Mouse (Mus musculus): Measurements from ENCODE around the gene B3gnt2. TPM values are rescaled to one million over a fixed set of nuclear protein-coding genes. Genes with fewer than 3 reads are reported as not detected.
"Not testable (repeated sequence)": the region's sequence is repeated elsewhere in the genome, so short reads cannot be mapped to it uniquely, and the experiment has no call there.

Gene B3gnt2
- polyA plus RNA-seq, 3 experiments from 2014 or later: 5.8 to 12.1 (median 7.6) TPM

DNA sequence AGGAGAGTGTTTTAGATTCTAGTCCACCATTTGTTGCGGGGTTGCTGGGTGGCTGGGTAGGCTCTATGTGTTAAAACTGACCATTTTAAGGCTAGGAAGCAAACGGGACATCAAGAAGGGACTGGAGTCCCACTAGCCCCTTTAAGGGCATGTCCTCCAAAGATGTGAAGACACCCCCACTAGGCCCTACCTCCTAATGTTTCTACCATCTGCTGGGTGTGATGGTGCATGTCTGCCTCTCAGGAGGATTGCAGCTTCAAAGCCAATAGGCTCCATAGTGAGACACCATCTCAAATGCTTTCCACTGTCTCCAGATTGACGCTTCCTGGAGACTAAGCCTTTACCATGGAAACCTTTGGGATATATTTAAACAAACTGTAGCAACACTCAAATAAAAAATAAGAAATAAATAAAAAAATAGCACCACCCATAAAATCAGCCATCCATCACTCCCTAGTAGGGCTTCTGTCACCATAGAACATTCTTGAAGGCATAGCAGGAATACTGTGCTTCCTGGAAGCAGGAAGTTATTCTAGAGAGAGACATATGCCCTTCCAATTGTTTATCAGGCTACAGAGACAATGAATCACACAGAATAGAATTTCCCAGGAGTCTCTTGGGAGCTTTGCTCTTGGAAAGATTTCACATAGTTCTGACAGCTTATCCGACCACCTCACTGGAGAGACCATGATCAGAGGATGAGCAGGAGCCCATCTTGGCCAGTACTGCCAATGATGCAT is 97.0 kb downstream of the B3gnt2 start:
- no peak for ATAC-seq

GRCm38 (mm10) chr11:22763055-22763454 is 97.7 kb downstream of the B3gnt2 start:
- no peak for ATAC-seq

DNA sequence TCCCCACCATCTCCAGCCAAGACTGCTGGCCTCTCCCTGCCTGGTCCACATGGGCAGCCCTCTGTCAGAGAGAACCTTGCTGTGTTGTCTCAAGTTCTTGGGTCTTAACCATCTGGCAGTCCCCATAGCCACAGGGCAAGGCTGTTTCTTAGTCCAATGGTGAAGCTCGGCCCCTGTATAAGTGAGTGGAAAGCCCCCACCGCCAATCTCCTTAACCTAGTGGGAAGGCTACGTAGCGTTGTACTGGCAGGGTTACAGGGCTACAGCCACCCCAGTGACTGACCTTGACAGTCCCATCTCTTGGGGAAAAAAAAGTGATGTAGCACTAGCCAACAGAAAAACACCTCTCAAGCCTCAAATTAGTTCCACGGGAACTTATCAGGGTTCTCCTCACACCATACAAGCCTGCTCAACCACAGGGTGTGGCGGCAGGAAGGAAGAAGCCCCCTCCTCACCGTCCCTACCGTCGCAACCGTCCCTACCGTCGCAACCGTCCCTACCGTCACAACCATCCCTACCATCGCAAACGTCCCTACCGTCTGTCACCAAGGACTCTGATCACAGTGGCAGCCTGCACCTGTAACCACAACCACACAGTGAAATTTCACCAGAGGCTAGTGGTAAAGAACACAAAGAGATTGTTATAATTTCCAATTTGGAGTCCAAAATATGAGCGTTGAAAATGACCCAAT is 98.4 kb downstream of the B3gnt2 start:
- no peak for ATAC-seq

GRCm38 (mm10) chr11:22759783-22760182 is 101.0 kb downstream of the B3gnt2 start:
- ATAC-seq: no peak

GRCm38 (mm10) chr11:22756168-22756980 is 104.4 kb downstream of the B3gnt2 start:
- ATAC-seq: peak; percentile 52

DNA sequence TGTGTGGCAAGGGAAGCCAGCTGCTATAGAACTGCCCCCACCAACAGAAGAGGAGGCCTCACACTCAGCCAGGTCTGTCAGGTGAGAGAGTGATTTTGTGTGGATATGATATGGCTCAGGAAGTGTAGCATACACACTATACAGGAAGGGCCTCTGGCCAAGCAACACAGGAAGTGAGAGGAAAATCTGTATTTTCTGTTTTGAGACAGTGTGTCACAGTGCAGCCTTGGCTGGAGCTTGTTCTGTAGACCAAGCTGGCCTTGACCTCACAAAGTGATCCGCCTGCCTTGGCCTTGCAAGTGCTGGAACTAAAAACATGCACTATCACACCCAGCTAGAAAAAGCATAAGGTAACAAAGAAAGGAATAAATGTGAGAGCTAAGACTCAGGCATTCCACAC is 105.6 kb downstream of the B3gnt2 start:
- peak; percentile 46 for ATAC-seq

- no peak for ATAC-seq
Observed at GRCm38 (mm10) chr11:22752596-22752995, 108.2 kb downstream of the B3gnt2 start.

DNA sequence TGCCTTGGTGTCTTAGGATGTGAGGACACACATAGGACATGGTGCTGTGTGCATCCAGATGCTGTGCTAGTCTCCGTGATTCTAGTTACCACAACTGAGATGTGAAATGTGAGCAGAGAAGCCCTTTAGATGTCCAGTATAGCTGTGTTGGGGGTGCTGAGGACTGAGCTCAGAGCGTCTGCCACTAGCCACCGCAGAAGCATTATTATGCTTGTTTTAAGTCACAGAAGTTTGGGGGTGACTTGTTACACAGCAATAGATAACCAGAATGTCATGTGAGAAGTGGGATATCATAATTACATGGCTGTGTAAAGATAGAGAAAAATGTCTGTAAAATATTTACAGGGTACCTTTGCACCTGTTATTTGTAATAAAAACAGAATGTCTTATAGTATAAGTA is 109.2 kb downstream of the B3gnt2 start:
- no peak for ATAC-seq

- no peak for ATAC-seq
Observed at GRCm38 (mm10) chr11:22747406-22747805, 113.4 kb downstream of the B3gnt2 start.

- no peak for ATAC-seq
Observed at GRCm38 (mm10) chr11:22745356-22745755, 115.4 kb downstream of the B3gnt2 start.

- no peak for ATAC-seq
Observed at GRCm38 (mm10) chr11:22743561-22744269, 117.0 kb downstream of the B3gnt2 start.

- ATAC-seq: no peak
Observed at GRCm38 (mm10) chr11:22741998-22742626, 118.6 kb downstream of the B3gnt2 start.

DNA sequence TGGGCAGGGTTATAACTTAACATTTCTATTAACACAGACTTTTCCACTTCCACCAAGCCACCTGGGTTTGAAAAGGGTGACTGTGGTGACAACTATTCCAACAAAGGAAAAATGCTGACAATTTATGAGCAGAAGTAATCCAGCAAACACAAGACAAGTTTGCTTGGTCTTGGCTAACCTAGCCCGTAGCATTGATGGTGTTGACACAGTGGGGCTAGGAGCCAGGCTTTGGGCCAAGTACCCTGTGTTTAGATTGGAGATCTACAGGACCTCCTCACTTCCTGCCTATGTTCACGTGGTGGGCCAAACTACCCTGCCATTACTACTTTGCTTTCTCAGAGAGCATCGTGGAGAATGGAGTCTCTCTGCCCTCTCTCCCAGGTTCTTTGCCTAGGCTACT is 119.3 kb downstream of the B3gnt2 start:
- ATAC-seq: no peak

DNA sequence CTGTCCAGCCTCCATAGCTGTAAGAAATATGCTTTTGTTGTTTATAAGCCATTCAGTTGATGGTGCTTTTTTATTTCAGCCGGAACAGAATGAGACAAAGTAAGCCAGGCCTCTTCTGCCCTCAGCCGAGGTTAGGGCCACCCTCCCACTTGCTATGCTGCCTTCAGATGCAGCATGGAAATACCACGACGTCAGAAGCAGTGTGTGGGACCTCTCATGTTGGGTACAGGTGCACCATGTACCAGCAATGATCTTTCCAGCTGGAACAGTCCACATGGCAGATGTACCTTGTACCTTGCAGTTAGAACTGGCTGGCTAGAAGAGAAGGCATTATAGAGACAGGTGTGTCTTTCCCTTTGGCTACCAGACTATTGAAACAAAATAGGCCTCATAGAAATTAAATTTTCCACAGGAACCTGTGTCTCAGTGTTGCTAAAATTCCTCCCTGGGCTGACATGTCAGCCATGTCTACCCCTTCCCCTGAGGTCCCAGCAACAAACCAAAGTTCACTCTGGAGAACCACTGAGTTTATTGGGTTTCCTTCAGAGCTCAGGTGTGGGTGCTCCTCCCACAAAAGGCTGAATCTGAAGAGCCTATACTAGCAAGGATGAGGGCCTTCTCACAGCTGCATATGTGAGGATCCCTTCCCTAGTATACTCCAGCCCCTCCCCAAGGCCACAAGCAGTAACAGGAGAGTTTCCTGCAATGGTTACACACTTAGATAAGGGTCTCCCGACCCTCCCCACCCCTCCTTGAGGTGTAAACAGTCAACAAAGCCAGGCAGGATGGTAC is 121.1 kb downstream of the B3gnt2 start:
- ATAC-seq: peak; percentile 69

DNA sequence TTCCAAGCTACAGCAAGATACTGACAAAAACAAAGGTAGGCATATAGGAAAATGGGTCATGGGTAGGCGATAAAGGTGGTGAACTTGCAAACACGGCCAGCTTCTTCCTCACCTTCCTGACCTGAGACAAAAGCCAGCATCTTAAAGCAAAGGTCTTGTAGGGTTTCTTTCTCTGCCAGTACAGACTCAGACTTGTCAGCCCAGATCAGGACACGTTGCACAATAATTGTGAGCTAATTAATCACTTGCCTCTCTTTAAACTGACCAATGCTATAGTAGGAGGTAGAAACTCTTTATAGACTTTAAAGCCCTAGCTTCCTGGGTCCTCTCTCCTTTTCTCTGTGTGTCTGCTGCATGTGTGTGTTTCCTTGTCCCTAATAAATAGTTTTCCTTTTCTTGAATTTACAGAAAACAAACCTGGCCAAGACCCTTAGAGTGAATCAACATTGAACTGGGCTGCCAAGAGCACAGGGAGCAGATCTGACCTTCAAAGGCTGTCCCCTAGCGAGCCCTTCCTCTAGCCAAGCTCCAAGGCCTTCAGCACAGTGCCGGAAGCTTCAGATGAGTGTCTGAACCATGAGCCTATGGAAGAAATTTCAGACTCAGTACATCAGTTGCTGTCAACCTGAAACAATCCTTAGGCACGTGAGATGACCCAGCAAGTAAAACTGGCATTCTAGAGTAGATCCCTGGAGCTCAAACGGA is 124.1 kb downstream of the B3gnt2 start:
- ATAC-seq: no peak

GRCm38 (mm10) chr11:22735128-22735527 is 125.6 kb downstream of the B3gnt2 start:
- ATAC-seq: not testable (repeated sequence)

DNA sequence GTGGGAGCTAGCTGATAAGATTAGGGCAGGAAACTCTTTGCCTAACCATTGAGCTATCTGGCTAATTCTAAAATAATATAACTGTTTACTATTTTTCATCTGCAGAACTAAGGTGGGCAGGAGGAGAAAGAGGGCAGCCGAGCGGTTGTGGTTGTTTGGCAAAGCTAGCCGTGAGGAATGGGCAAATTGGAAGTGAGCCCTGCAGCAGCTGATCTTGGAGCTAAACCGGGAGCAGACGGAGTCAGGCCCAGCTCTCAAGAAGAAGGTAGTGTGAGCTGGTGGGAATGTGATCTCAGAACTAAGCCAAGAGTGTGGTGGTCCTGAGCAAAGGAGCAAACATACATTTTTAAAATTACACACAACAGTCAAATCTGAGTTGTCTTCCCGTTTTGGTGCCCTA is 126.8 kb downstream of the B3gnt2 start:
- ATAC-seq: no peak

DNA sequence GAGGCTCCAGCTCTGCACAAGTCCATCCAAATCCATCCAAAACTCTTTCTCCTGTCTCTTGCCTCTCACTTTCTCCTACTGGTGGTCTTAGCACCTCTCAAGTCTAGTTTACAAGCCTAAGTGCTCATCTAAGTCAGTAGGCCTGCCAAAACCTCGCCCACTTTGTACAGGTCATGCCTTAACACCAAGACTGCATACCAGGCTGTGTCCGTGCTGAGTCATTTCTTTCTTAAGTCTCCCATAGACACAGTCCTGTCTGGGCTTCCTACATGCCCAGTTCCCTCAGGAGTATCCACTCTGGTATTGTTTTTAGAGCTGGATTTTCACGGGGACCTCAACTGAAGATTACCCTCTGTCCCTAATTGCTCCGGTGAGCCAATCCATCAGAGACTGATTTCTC is 127.9 kb downstream of the B3gnt2 start:
- ATAC-seq: no peak

- no peak for ATAC-seq
Observed at GRCm38 (mm10) chr11:22723096-22723495, 137.7 kb downstream of the B3gnt2 start.

DNA sequence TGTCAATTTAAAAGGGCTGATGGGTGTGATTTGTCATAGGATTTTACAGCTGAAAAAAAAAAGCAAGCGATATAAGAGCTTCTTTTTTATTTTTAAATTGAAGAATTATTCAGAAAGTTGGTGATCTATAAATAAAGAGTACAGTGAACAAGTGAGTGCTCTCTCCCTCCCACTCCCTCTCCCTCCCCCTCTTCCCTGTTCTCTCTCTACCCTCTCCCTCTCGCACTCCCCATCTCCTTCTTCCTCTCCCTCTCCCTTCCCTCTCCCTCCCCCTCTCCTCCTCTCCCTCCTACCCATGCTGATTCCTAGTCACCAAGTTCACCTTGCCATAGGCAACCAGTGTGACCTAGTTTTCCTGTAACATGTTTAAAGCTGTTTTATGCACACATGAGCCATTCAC is 140.7 kb downstream of the B3gnt2 start:
- no peak for ATAC-seq

DNA sequence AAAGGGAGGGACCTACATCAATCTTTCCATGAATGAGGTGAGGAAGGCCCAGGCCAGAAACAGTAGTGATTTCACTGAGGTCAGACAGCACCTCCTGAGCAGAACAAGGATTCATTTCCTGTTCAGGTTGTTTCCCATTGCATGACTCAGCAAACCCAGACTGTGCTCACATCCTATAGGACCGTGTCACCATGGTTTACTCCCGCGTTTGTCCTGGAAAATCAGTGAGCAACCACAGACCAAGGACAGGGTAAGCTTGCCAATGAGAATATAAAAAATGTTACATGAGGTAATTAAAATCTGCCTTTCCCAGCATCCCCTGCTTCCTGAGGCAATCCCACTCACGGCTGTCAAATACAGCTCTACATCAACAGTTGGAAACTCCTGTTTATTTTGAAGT is 141.2 kb downstream of the B3gnt2 start:
- no peak for ATAC-seq
